Mouse (Mus musculus) C2C12 (cell line): ENCODE measurements at regions not wholly inside any gene's neighbourhood (a gene's known extent, or its start where the extent isn't known, plus 50 kb on each side); places are given as distances from the start of the nearest gene placed in this dataset.

Source experiments
- CEBPB ChIP-seq: IDR thresholded peaks from one replicate; pipeline ENCODE4 v1.6.1; 2011; ENCODE audit warnings: low read depth, mild to moderate bottlenecking, control low read depth, moderate library complexity
- CTCF ChIP-seq: IDR thresholded peaks from one replicate; pipeline ENCODE4 v1.5.1; 2011; ENCODE audit not compliant: control insufficient read depth, insufficient read depth, insufficient read length
- FOSL1 ChIP-seq: IDR thresholded peaks from one replicate; pipeline ENCODE4 v1.8.0; 2011; ENCODE audit warnings: mild to moderate bottlenecking, low read length; ENCODE audit not compliant: poor library complexity, insufficient read depth, severe bottlenecking
- MAX ChIP-seq: IDR thresholded peaks from one replicate; pipeline ENCODE4 v1.6.1; 2011; ENCODE audit warnings: mild to moderate bottlenecking, control low read depth
- MYOD1 ChIP-seq: IDR thresholded peaks from one replicate; pipeline ENCODE4 v1.6.1; 2011; ENCODE audit warnings: low read depth; ENCODE audit not compliant: control insufficient read depth, insufficient read length
- USF1 ChIP-seq: IDR thresholded peaks from one replicate; pipeline ENCODE4 v1.6.1; 2011; ENCODE audit warnings: low read depth, mild to moderate bottlenecking, control low read depth, moderate library complexity

- TF ChIP-seq CTCF (no peak), USF1 (no peak), CEBPB (no peak), MYOD1 (no peak), MAX (no peak), FOSL1 (no peak)
Measured at GRCm38 (mm10) chr4:94427581-94427980, 128.8 kb upstream of the Gm10306 start.
